Mouse (Mus musculus): Measurements from ENCODE around the gene Rnf225.

GRCm38 (mm10) chr7:12934808-12935207 is 7.6 kb downstream of the Rnf225 start:
- TF ChIP-seq CTCF (IDR thresholded peaks at IDR 0.05; ENCODE audit: low read depth) (no peak), EP300 (IDR thresholded peaks at IDR 0.05; ENCODE audit: low read depth) (no peak)
